13 mouse cellular contexts compared by ENCODE assay signal in genomic region chr7:109566841-109567768, GRCm38 (mm10). TPM values are rescaled to one million over a fixed set of nuclear protein-coding genes. Genes with fewer than 3 reads are reported as not detected.
DNase-seq lines count a peak whose midpoint lies in the region; ATAC-seq lines count a peak whose summit lies in the region.
"Had no signal": no experiment of that assay in that cellular context is flagged by ENCODE, and none has a peak within 500 bp of the region (broad histone marks: within the 10 kb centered on the region; RNA-seq: fewer than 3 reads in every experiment).

No protein-coding gene starts in this region.

- no peak overlapping the region for H3K4me3 ChIP-seq in lung, embryonic 16.5 days (ENCODE audit: low read length)
- H3K4me3 ChIP-seq: embryonic facial prominence, embryonic 12.5 days; midbrain, embryonic 15.5 days; neural tube, embryonic 12.5 days had no signal

- peak overlapping the region; percentile 30 for H3K27ac ChIP-seq in lung, embryonic 16.5 days (ENCODE audit: low read length)
- H3K27ac ChIP-seq: embryonic facial prominence, embryonic 12.5 days; midbrain, embryonic 15.5 days; neural tube, embryonic 12.5 days had no signal

- ATAC-seq in lung, embryonic 16.5 days (ENCODE audit: low read depth), result peak; percentile 18; the same call in 1 of the 2 replicates
- ATAC-seq: midbrain, embryonic 15.5 days had no signal

- no peak overlapping the region for H3K4me2 ChIP-seq in lung, embryonic 16.5 days (ENCODE audit: low read depth, low read length)
- H3K4me2 ChIP-seq: embryonic facial prominence, embryonic 12.5 days; midbrain, embryonic 15.5 days; neural tube, embryonic 12.5 days had no signal

- H3K36me3 ChIP-seq in lung, embryonic 16.5 days (ENCODE audit: control insufficient read depth, insufficient read depth, low read length), result peaks cover 6% of the 10 kb centered on the region; the same call in 1 of the 2 replicates
- H3K36me3 ChIP-seq: embryonic facial prominence, embryonic 12.5 days; midbrain, embryonic 15.5 days; neural tube, embryonic 12.5 days had no signal

- WGBS in lung, embryonic 16.5 days, result 39% methylated on average over 11 of the region's 11 CpGs

- H3K27me3 ChIP-seq in lung, embryonic 16.5 days (ENCODE audit: control insufficient read depth, insufficient read depth, low read depth, low read length), result no peaks in the 10 kb centered on the region
- H3K27me3 ChIP-seq: embryonic facial prominence, embryonic 12.5 days; midbrain, embryonic 15.5 days; neural tube, embryonic 12.5 days had no signal

- DNase-seq in adrenal gland, postnatal 10 days, result peak; percentile 29
- DNase-seq in adrenal gland, postnatal 4 days (ENCODE audit: low spot score in 2 of 2), result no peak
- peak; percentile 62 for DNase-seq in kidney, adult 11 months
- DNase-seq in kidney, postnatal 10 days, result no peak
- DNase-seq in lung, postnatal 4 days, result no peak
- peak; percentile 25 for DNase-seq in yolk sac, embryonic 10.5 days (ENCODE audit: low spot score)
- DNase-seq in cerebellum, adult 9-10 months, result no peak
- DNase-seq: cerebellum, adult 11 months; gastrocnemius, postnatal 25 days had no signal

- no peaks in the 10 kb centered on the region for H3K9me3 ChIP-seq in lung, embryonic 16.5 days (ENCODE audit: control insufficient read depth, low read length)
- H3K9me3 ChIP-seq: embryonic facial prominence, embryonic 12.5 days; midbrain, embryonic 15.5 days; neural tube, embryonic 12.5 days had no signal

- no peak overlapping the region for H3K9ac ChIP-seq in lung, embryonic 16.5 days (ENCODE audit: low read length)
- H3K9ac ChIP-seq: embryonic facial prominence, embryonic 12.5 days; midbrain, embryonic 15.5 days; neural tube, embryonic 12.5 days had no signal

- H3K4me1 ChIP-seq in lung, embryonic 16.5 days (replicated peaks; ENCODE audit: control insufficient read depth, insufficient read depth, low read length), result peaks cover 40% of the 10 kb centered on the region
- H3K4me1 ChIP-seq: midbrain, embryonic 15.5 days had no signal

RNA-seq across cellular contexts. Expression of gene Rpl27a, which starts 48.2 kb away (rescaled TPM):
- 100 to 1,000 TPM; 227 to 237 TPM for total RNA-seq in adrenal gland, postnatal 10 days (2021)
- 100 to 1,000 TPM; 264 to 272 TPM for total RNA-seq in adrenal gland, postnatal 4 days (2021)
- polyA plus RNA-seq in lung, embryonic 16.5 days (2015; fragmentation: Nextera tagmentation; extraction: Ambion mirVana), result 126 and 134 TPM in 2 replicates

RNA-seq across cellular contexts. Expression of gene Trim66, which starts 59.2 kb away (rescaled TPM):
- total RNA-seq in adrenal gland, postnatal 10 days (2021), result under 1 TPM; 0.48 to 0.85 TPM
- total RNA-seq in adrenal gland, postnatal 4 days (2021), result under 1 TPM; 0.25 to 0.40 TPM
- 0.03 and 0.13 TPM in 2 replicates for polyA plus RNA-seq in lung, embryonic 16.5 days (2015; fragmentation: Nextera tagmentation; extraction: Ambion mirVana)

Comparison
In these comparisons a context has a peak if more than half of its experiments do, and no peak if none do; other contexts are left out.
1. DNase-seq: peak in adrenal gland, postnatal 10 days (single experiment), kidney, adult 11 months (single experiment) and yolk sac, embryonic 10.5 days (single experiment); none in adrenal gland, postnatal 4 days (0 of 2), kidney, postnatal 10 days (single experiment), lung, postnatal 4 days (0 of 2) and cerebellum, adult 9-10 months (single experiment).